10 mouse cellular contexts compared by ENCODE assay signal in the genomic region with DNA sequence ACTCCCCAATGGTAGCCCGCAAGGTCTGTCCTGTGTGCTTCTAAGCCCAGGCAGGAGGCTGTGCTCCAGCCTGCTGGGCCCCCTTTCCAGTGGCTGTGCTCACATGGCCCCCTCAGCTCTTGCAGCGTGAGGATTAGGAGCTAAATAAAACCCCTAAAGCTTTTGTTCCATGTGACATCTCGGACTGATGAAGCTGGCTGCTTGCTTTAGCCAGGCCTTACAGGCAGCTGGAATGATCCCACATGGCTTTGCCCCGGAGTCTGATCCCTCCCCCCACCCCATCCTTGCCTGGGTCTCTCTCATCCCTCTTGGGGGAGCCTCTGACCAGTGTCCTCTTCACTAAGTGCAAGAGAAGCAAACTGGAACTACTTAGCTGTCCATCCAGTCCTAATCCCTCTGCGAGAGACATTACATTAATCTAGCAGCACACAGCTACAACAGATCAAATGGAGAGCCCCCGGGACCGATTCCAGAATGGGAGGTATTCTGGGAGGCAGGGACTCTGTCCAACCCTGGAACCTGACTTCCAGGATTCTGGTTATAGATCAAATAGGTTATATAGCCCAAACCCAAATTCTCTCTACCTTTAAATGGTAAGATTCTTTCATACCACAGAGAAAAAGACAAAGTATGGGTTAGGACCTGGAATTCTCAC.
DNase-seq lines count a peak whose midpoint lies in the region; ATAC-seq and TF ChIP-seq lines count a peak whose summit lies in the region.
"Had no signal": no experiment of that assay in that cellular context is flagged by ENCODE, and none has a peak within 500 bp of the region (broad histone marks: within the 10 kb centered on the region; RNA-seq: fewer than 3 reads in every experiment).

No protein-coding gene starts in this region.

- H3K4me2 ChIP-seq in heart, embryonic 16.5 days (ENCODE audit: low read depth, low read length), result peak overlapping the region; percentile 33
- peak overlapping the region; percentile 35 for H3K4me2 ChIP-seq in midbrain, embryonic 11.5 days

- H3K9me3 ChIP-seq in embryonic facial prominence, embryonic 10.5 days, result no peaks in the 10 kb centered on the region
- H3K9me3 ChIP-seq in heart, embryonic 16.5 days (replicated peaks; ENCODE audit: control insufficient read depth, low read length), result no peaks in the 10 kb centered on the region
- no peaks in the 10 kb centered on the region for H3K9me3 ChIP-seq in midbrain, embryonic 11.5 days (ENCODE audit: control insufficient read depth, low read length)

- TF ChIP-seq POLR2A in cerebellum, adult 2 months (IDR thresholded peaks at IDR 0.05; ENCODE audit: borderline replicate concordance, insufficient read depth, low read length), result no peak

- peaks cover 43% of the 10 kb centered on the region for H3K36me3 ChIP-seq in embryonic facial prominence, embryonic 10.5 days (replicated peaks)
- H3K36me3 ChIP-seq in heart, embryonic 16.5 days (ENCODE audit: control insufficient read depth, insufficient read depth), result no peaks in the 10 kb centered on the region
- 0 out of 2 replicates have a peak, but pooled peaks cover 2% of the 10 kb centered on the region for H3K36me3 ChIP-seq in midbrain, embryonic 11.5 days (ENCODE audit: control insufficient read depth, insufficient read depth, low read length)

- intact Hi-C loops in left cerebral cortex, adult 2 months (cut with DNase I), result no loop called here
- intact Hi-C loops in left cerebral cortex, postnatal 36 days (cut with DNase I), result no loop called here

- H3K27ac ChIP-seq in cerebellum, adult 2 months (ENCODE audit: insufficient read depth, low read length), result peak overlapping the region; percentile 76
- peak overlapping the region; percentile 69 for H3K27ac ChIP-seq in embryonic facial prominence, embryonic 10.5 days (replicated peaks)
- peak overlapping the region; percentile 90 for H3K27ac ChIP-seq in heart, embryonic 16.5 days (ENCODE audit: low read length)
- peak overlapping the region; percentile 61 for H3K27ac ChIP-seq in midbrain, embryonic 11.5 days (ENCODE audit: low read depth, low read length)
- no peak overlapping the region for H3K27ac ChIP-seq in left cerebral cortex, adult 2 months

- H3K27me3 ChIP-seq in cerebellum, adult 2 months (ENCODE audit: control insufficient read depth, insufficient read depth, low read length), result no peaks in the 10 kb centered on the region
- no peaks in the 10 kb centered on the region for H3K27me3 ChIP-seq in embryonic facial prominence, embryonic 10.5 days (replicated peaks; ENCODE audit: low read depth, poor library complexity, severe bottlenecking)
- no peaks in the 10 kb centered on the region for H3K27me3 ChIP-seq in heart, embryonic 16.5 days (ENCODE audit: control insufficient read depth, insufficient read depth, low read length)
- H3K27me3 ChIP-seq in midbrain, embryonic 11.5 days (ENCODE audit: control insufficient read depth, insufficient read depth, low read length), result no peaks in the 10 kb centered on the region

- 20% methylated on average over 7 of the region's 7 CpGs for WGBS in cerebellum, adult 2 months
- 52% methylated on average over 7 of the region's 7 CpGs for WGBS in embryonic facial prominence, embryonic 10.5 days
- 30% methylated on average over 7 of the region's 7 CpGs for WGBS in heart, embryonic 16.5 days
- 12% methylated on average over 7 of the region's 7 CpGs for WGBS in midbrain, embryonic 11.5 days

- TF ChIP-seq CTCF in cerebellum, adult 2 months (IDR thresholded peaks at IDR 0.05; ENCODE audit: borderline replicate concordance, insufficient read depth, low read depth, low read length), result no peak
- no peak for TF ChIP-seq CTCF in left cerebral cortex, adult 2 months (IDR thresholded peaks at IDR 0.05)

- H3K4me1 ChIP-seq in cerebellum, adult 2 months (ENCODE audit: control insufficient read depth, insufficient read depth, low read length), result peaks cover 60% of the 10 kb centered on the region
- peaks cover 88% of the 10 kb centered on the region for H3K4me1 ChIP-seq in embryonic facial prominence, embryonic 10.5 days
- H3K4me1 ChIP-seq in heart, embryonic 16.5 days (ENCODE audit: control insufficient read depth, insufficient read depth, low read length), result peaks cover 74% of the 10 kb centered on the region
- H3K4me1 ChIP-seq in midbrain, embryonic 11.5 days (ENCODE audit: control insufficient read depth, insufficient read depth, low read length), result peaks cover 74% of the 10 kb centered on the region

- peak overlapping the region; percentile 56 for H3K9ac ChIP-seq in heart, embryonic 16.5 days (ENCODE audit: low read length)
- H3K9ac ChIP-seq in midbrain, embryonic 11.5 days (ENCODE audit: low read length), result peak overlapping the region; percentile 33; the same call in 1 of the 2 replicates

- DNase-seq in cerebellum, adult 2 months, result no peak
- no peak for DNase-seq in cerebellum, adult 8-10 months
- DNase-seq in embryonic facial prominence, embryonic 10.5 days (ENCODE audit: low spot score), result no peak
- peak; percentile 93 for DNase-seq in midbrain, embryonic 11.5 days (ENCODE audit: low spot score, missing footprints)
- DNase-seq in left cerebral cortex, adult 2 months (ENCODE audit: extremely low spot score in 1 of 2, low spot score in 2 of 2), result no peak
- DNase-seq in right cerebral cortex, postnatal 36 days (ENCODE audit: low spot score in 2 of 2), result no peak
- no peak for DNase-seq in left cerebral cortex, postnatal 36 days (ENCODE audit: low spot score in 2 of 2)
- DNase-seq: kidney, adult 11 months; lung, postnatal 4 days had no signal

- no peak overlapping the region for H3K4me3 ChIP-seq in cerebellum, adult 2 months (replicated peaks; ENCODE audit: insufficient read depth, low read depth, low read length)
- no peak overlapping the region for H3K4me3 ChIP-seq in embryonic facial prominence, embryonic 10.5 days
- no peak overlapping the region for H3K4me3 ChIP-seq in heart, embryonic 16.5 days (ENCODE audit: low read length)
- H3K4me3 ChIP-seq in midbrain, embryonic 11.5 days (ENCODE audit: low read depth, low read length), result no peak overlapping the region
- H3K4me3 ChIP-seq in left cerebral cortex, adult 2 months, result no peak overlapping the region

- ATAC-seq in heart, embryonic 16.5 days (replicated peaks; ENCODE audit: extremely low read depth, insufficient read depth, low FRiP score), result peak; percentile 38
- ATAC-seq in midbrain, embryonic 11.5 days (ENCODE audit: low FRiP score), result peak; percentile 84
